Mouse (Mus musculus) lung, postnatal 10 days (tissue): ENCODE data around the gene Fgr.

ENCODE experiments used
- DNase-seq: peaks from one replicate; pipeline ENCODE4 v3.0.0; 2021

Fgr gene

DNA sequence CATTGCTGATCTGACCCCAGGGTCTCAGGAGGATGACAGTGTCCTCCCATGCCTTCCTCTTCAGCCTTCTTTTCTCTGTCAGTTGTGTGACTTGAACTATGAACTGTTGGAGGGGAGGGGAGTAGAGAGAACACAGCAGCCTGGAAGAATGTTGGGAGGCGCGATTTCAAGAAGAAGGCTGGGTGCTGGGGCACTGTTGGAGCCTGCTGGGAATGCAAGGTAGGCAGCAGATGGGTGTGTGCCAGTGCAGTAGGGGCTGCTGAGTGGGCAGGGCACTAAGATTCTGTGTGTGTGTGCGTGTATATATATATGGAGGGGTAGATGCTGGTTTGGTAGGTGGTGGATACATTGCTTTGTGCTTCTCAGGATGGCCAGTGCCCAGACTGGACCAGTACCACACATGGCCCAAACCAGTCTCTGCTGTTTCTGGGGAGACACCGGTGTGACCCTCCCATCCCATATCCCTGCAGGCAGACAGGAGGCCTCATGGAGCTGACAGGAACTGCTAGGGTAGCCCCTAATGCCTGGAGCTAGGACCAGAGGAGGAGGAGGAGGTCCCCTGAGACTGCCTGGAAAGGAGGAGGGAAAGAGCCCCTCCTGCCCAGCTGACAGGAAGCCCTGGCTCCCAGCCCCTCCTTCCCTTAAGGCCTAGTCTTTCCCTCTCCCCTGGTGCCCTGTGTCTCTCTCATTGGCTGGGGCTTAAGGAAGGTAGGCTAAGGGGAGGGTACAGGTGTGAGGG is 43.0 kb downstream of the Fgr start:
- peak; percentile 75 for DNase-seq

DNA sequence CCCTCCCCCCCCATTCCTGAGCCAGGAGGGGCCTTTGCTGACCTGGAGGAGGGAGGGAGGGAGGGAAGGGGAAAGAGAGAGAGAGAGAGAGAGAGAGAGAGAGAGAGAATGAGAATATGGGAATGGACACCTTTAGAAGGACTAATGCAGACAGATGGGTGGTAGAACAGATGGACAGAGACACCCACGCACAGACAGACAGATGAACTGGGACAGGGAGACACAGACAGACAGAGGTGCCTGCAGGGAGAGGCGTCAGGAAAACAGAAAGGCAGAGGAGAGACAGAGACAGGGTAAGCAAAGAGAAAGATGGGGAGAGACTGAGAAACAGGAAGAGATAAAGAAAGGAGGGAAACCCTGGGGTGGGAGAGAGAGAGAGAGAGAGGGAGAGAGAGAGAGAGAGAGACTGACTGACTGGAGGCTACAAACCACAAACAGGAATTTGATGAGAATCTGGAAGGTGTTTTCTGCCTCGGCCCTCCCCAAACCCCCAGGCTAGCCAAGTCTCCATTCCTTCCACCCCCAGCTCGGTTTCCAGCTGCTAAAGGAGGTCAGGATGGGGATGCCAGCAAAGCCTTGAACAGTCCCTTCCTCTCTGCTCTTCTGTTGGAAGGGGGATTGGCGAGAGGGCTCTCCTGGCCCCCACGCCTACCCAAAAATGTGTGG is 43.8 kb downstream of the Fgr start:
- no peak for DNase-seq

DNA sequence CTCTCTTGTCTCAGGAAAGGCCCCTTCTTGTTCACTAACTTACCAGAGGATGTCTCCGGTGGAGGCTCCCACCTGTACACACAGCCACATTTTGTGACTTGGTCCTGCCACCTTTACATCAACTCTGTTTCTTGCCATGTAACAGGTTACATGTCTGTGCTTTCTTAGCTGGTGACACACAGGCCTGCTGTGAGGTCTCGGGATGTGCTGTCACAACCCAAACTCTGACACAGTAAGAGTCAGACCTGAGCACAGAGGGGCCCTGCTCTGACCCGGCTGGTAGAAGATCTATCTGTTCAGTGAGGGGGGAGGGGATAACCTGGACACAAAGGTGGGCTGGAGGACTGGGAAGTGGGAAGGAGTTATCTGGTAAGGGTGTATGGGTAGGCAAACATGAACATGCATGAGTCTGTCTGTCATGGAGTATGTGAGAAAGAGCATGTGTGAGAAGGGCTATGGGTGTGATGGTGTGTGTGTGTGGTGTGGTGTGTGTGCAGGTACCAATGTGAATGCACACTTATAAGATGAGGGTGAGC is 44.4 kb downstream of the Fgr start:
- no peak for DNase-seq

DNA sequence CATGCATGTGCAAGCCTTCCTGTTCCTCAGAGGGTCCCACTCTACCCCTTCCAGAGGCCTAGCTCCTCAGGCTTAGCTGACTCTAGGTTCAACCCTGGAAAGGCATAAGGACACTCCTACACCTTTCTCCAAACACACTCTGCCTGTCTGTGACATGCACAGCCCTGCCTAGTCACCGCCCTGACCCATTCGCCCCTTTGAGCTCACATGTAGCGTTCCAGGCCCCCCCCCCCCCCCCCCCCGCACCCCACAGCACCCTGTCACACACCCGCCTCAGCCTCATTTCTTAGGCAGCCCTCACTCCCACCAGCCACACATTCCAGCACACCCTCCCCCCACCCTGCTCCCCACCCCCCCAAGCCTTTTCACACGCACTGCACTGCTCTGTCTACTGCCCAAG is 46.8 kb downstream of the Fgr start:
- no peak for DNase-seq

DNA sequence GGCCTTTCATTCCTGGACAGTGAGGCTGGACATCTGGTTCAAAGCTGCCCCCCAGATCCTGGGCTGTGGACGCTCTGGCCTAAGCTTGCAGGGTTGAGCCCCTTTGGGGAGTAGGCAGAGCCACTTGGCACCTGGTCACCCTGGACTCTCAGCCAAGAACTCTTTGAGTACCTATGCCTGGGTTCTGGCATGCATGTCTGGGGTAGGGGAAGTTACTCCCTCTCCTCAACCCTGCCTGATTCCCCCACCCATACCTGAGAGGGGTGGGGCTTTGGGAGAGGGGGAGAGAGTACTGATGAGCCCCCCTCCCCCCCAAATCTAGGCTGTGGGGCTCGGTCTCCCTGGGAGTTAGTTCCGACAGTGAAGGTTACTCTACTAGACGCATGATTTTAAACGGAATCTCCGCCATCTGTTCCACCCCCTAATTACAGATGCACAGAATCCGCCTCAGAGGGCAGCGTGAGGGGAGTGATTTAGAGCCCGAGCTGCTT is 47.3 kb downstream of the Fgr start:
- no peak for DNase-seq

DNA sequence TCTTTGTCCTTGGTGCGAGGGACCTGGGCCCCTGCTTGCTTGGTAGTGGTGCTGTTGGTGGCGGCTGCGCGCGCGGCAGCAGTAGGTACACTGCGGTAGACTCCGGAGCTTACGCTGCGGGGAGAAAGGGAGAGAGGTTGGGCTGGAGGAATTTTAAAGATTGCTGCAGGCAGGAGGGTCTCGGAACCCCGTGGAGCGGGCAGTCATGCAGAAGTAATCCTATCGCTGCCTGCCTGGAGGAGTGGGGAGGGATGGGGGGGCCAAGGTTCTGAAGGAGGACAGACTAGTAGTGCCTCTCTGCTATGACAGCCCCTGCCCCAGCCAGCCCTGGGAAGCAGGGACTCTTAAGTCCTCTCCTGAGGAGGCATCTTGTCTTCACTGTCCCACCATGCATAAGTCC is 48.3 kb downstream of the Fgr start:
- no peak for DNase-seq

DNA sequence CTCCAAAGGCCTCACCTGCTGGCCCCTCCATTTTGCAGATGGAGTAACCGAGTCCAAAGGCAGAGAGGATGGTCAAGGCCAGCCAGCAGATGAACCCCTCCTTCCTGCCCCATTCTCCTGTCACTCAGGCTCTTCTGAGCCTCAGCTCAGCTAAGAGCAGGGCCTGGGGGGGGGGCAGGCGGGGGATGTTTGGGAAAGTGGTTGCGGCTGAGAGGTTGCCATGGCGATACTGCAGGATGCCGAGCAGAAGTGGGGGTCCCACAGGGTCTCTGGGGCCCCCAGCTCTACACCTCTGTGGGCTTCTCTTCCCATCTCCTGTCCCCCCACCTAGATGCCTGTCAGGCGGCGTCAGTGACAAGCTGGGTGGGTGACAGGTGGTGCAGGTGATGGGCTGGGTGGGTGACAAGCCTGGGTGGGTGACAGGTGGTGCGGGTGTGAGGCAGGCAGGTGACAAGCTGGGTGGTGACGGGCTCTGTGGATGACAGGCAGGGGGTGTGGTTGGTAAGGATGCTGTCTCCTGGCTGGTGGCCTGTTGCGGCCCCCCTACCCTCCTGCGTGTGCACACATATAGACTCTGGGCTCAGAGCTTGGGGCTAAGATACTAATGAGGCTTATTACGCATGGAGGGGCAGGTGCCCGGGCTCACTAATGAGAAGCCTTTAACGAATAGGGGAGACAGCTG is 49.2 kb downstream of the Fgr start:
- no peak for DNase-seq

DNA sequence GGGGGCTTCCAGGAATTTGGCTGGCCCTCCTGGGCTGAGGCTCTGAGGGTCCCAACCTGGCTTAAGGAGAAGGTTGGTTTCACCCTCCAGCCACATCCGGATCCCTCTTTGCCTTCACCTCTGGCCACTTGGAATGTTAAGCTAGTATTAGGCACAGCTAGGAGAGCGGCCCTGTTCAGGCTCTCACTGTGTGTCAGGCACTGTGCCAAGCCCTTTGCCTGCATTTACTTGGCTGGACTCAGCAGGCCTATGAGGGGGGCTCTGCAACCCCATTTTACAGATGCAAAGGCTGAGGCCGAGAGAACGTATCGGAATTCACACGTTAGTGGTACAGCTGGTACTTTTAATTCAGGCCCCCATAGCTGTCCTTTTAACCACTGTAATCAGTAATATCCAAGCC is 49.7 kb downstream of the Fgr start:
- DNase-seq: no peak

DNA sequence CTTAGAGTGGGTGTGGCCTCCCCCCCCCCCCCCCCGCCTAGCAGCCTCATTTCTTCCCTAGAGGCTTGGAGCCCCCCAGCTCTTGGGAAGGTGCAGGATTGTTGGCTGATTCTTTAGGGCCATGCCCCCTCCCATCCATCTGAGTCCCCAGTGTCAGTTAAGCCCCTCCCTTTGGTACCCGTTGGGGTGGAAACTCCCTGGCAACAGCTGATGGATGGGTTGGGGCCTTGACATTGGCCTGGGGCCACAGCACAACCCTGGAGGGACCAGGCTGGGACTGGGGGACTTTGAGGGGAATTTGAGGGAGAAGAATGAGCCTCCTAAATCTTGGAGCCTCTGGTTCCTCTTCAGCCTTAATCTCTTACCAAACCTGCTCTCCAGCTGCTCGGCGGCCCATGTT is 50.5 kb downstream of the Fgr start:
- DNase-seq: no peak

DNA sequence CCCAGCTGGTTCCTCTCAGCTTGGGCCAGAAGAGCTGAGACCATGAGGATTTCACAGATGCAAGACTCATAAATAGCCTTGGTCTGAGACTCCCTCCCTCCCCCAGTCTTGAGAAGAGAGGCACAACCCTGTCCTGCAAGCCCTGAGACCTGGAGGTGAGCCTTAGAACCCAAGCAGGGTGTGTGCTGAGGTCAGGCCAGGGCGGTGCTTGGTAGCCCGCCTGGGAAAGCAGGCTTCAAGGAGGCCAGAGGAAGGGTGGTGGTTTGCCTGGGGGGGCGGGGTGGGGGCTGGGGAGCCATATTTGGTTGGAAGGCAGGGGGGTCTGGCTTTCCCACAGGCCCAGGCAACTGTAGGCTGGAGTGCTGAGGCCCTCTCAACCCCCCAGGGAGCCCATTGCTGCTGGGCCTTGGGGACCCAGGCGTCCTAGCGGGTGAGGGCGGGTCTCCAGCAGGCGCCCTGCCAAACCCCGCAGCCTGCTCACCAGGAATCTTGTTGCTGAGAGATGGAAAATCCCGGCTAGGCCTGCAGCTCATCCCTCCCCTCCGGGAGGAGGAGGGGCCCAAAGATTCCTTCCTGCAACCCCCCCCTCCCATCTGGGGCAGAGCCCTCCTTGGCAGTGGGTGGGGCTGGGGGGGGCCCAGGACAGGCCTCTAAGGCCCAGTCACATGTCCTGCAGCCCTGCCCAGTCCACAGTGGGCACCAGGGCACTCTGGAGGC is 51.2 kb downstream of the Fgr start:
- peak; percentile 74 for DNase-seq

DNA sequence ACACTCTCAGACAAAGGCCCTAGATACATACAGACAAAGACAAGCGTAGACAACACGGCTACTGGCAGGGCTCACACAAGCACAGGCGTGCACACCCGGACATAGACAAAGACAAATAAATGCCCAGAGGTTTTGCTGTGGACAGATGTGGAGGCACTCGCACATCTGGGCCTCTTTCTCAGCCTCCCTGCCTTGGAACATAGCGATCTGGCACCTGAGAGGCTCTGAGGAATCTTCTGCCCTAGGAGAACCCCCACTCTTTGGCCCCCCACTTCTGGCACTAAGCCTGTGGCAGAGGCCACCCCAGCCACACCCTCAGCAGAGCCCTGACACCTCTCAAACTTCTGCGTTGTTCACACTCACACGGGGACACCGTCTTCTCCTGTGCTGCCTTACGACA is 52.4 kb downstream of the Fgr start:
- no peak for DNase-seq

DNA sequence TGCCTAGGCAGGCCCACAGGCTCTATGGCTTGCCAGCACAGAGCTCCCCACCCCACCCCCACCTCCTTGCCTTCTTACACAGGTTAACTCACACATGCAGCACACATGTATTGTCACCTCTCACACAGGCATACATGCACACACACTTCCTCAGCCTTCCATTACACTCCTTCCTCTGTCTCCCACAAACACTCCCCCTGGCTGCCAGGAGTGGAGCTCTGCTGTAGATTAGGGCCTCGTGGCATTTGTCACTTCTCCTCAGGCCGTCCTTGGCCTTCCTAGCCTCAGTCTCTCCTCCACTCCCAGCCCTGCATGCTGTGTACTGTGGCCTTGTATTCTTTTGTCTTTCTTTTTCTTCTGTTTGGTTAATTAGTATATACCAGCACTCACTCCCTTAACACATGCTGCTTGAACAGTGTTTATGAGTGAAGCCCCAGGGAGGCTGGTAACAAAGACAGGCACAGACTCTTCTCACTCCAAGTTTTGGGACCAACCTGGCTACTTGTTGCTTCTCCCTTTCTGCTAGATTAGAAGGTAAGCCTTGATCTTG is 53.0 kb downstream of the Fgr start:
- DNase-seq: no peak

DNA sequence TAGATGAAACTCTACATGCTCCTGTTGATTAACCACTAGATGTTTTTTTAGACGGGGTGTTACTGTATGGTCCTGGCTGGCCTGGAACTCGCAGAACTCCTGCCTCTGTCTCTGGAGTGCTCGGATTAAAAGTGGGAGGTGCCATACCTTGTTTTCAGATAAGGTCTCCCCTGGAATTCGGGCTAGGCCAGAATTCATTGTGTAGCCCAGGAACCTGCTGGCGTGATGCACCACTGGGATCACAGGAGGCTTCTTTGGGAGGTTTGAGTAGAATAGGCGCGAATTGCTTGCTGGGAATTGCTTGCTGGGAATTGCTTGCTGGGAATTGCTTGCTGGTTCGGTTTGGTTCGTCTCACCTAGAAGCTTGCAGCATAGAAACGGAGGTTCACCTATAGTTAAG is 53.8 kb downstream of the Fgr start:
- DNase-seq: no peak

DNA sequence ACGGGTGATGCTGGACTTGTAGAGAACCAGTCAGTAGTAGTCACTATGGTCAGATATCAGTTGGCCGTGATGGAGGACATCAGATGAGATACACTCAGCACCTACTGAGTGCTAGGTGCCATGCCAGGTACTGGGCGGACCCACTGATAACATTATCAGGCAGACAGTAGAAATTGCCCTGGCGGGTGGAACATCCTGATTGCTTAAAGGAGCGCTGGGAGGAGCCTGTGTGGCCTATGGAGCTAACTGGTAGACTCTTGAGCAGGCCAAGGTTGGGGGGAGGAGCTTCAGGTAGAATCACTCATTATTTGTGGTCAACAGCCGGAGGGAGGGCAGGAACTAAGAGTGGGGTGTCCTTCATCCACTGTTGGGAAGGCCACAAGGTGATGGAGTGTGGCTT is 54.3 kb downstream of the Fgr start:
- no peak for DNase-seq

DNA sequence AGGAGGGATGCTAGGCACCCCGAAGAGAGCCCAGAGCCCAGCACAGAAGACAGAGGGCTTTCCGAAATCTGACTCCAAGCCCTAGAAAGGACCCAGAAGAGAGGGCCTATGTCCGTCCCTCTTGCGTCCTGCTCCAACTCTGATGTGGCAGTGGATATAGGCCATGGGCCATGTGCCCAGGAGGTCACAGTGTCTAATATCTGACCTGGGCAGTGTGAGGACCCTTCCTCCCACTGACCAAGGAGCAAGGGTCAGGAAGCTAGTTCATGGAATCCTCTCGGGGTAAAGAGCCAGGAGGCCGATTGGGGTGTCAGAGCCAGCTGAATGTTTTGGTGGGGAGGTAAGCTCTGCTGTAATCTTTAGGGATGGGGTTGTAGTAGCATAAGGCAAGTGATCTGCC is 55.0 kb downstream of the Fgr start:
- DNase-seq: no peak

DNA sequence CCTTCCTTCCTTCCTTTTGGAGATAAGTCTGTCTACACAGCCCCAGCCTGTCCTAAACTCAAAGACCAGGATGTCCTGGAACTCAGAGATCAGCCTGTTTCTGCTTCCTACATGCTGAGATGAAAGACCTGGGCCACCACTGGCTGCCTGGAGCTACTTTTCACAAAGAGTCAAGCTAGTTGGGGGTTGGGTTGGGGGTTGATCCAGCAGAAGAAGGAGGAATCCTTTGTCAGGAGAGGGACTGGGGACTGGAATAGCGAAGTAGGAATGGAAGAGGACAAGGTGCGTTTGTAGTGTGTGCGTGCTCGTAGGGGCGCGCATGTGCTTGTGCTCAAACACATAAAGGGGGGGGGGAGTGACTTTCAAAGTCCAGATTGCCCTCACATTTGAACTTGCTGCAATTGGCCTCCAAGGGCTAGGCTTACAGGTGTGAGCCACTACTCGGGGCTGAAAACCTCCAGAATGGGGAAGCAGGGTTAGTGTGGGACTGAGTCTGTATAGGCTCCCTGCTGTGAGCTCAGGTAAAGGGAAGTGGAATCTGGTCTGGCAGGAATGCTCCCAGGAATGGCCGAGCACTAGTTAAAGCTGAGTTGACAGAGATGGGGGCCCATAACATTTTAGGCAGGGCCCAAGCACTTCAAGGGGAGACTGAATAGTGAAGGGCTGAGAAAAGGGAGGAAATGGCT is 58.7 kb downstream of the Fgr start:
- no peak for DNase-seq

DNA sequence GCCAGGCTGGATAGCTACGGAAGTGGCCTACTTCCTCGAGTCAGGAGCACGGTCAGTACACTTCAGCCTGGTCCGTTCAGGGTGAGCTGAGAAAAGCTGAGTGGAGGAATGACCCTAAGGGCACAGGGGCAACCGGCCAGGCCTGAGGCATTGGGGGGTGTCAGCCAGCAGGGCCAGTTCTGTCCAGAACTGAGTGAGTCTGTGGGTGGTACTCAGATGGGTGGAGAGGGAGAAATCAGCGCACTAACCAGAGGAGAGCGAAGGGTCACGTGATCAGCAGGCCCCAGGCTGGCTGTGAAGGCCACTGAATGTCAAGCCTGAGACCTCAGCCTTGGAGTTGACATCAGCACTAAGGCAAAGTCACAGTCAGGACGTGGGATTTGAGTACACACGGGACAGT is 60.6 kb downstream of the Fgr start:
- no peak for DNase-seq

DNA sequence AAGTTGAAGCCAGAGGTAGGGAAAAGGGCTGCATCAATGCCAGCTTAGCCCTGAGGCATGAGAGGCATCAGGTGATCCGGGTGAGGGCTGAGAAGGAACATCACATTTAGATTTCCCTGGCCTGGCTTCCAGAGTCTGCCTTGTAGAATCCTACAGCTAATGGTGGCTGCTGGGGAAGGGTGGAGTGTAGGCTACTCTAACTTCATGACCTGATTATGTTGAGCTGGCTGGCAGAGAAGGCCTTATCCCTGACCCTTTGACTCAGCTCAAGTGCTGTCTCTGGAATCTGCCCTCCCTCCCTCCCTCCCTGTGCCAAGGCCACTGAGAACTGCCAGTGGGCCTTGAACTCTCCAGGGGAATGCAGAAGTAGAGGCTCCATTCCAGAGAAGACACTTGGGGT is 61.6 kb downstream of the Fgr start:
- DNase-seq: no peak

DNA sequence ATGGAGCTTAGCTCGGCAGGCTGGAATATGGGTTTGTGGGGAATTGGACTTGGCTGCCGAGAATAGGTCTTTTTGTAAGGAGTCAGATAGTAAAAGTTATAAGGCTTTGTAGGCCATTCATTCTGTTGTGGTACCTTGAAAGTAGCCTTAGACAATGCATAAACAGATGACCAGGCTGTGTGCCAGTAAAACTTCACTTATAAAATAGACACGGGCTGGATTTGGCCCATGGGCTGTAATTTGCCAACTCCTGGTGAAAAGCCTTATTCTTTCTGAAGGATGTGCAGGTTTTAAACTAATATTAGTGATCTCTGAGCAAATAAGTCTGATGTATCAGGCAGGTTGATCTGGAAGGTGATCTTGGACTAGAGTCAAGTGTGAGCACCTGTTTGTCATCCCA is 62.1 kb downstream of the Fgr start:
- no peak for DNase-seq

DNA sequence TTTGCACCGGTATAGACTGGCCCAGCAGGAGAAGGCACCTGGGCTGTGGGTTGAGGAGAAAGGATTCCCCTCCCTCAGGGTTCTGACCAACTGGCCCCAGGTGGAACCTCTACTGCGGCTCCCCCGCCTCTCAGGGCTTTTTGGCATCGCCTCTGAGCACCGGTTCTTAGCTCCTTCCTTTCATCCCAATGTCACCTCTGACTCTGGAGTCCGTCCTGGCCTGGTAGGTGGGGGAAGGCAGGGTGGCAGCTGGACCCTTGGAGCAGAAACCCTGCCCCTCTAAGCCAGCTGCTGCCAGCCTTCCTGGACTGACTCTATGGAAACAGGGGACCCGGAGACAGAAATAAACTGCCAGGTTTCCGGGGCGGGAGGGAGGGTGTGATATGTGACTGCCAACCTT is 63.4 kb downstream of the Fgr start:
- no peak for DNase-seq

DNA sequence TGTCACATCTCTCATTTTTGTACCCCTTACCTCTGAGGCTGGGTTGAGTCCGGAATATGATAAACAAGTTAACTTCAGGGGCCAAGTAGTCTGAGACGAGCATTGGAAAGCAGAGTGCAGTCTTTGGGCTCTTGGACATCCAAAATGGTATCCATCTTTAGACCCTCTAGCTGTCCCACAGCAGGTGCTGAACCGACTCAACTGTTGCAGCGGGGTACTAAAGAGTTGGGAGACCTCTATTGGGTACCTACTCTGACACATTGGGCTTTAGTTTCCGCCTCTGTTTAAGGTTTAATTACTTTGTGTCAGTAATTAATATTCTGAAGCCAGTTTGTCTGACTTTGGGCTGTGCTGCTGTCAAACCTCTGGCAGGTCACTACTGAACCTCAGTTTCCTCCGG is 63.9 kb downstream of the Fgr start:
- no peak for DNase-seq

DNA sequence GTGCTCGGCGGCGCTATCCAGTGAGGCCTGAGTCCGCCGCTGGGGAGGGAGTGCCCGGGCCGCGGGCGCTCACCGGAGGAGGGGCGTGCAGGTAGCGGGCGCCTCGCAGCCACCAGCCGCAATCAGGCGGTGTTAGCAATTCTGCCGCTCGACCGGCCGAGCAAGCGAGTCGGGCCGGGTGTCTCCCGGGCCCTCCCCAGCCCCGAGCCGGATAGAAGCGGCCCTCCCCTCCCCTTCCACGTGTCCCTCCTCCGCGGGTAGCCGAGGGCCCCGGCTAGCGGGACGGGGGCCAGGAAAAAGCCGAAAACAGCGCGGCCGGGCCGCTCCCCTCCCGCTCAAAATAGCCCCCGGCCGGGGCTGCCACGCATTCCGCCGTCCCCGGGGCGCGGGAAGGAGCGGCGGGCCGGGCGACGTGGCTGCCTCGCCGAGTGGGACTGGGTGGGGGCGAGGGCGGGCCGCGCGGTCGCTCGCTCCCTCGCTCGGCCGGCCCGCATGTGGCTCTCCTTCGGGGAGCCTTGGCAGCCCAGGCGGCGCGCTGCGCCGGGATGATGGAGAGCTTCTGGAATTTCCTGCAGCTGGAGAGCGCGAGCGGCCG is 64.7 kb downstream of the Fgr start:
- peak; percentile 80 for DNase-seq
